Mouse (Mus musculus): ENCODE data around the gene Unc79. TPM values are rescaled to one million over a fixed set of nuclear protein-coding genes. Genes with fewer than 3 reads are reported as not detected.

The Unc79 gene
- polyA plus RNA-seq, 1 experiment from 2014 or later: 0.17 TPM

DNA sequence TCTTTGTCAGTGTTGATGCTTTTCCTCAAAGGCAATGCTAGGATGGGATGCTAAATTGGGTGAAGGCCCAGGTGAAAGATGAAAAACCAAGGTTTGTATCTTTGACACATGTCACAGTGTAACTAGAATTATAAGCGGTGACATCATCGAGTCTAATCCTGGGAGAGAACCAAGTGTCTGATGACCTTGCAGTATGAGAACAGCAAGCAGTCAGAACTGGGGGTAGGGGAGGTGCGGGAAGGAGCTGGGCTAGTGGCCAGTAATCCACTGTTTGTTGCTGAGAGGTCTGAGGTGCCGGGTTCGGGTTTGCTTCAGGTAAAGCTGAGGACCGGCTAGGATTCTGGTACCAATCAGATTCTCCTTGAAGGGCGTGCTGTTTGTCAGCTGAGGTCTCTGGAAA lies 160.6 kb downstream of the Unc79 start:
- WGBS: 92% methylated on average over 7 of the region's 7 CpGs
- H3K4me1 ChIP-seq (replicated peaks; ENCODE audit: control insufficient read depth, insufficient read depth): no peaks in the 10 kb centered on the region
- H3K4me3 ChIP-seq (ENCODE audit: low read depth, low read length): no peak overlapping the region
- no peak overlapping the region for H3K4me2 ChIP-seq (replicated peaks; ENCODE audit: low read depth)
- no peak overlapping the region for H3K27ac ChIP-seq (replicated peaks)
- H3K27me3 ChIP-seq (ENCODE audit: control insufficient read depth, insufficient read depth, low read length): no peaks in the 10 kb centered on the region
- ATAC-seq (ENCODE audit: low FRiP score, low TSS enrichment): no peak
- TF ChIP-seq EP300 (optimal IDR thresholded peaks at IDR 0.05) (no peak), CTCF (IDR thresholded peaks at IDR 0.05; ENCODE audit: low read depth) (no peak)
- DNase-seq (ENCODE audit: low spot score): no peak
- H3K9ac ChIP-seq (ENCODE audit: low read length): no peak overlapping the region
- H3K9me3 ChIP-seq (ENCODE audit: control insufficient read depth, low read length): no peaks in the 10 kb centered on the region
- no peaks in the 10 kb centered on the region for H3K36me3 ChIP-seq (ENCODE audit: control insufficient read depth, insufficient read depth, low read length)

DNA sequence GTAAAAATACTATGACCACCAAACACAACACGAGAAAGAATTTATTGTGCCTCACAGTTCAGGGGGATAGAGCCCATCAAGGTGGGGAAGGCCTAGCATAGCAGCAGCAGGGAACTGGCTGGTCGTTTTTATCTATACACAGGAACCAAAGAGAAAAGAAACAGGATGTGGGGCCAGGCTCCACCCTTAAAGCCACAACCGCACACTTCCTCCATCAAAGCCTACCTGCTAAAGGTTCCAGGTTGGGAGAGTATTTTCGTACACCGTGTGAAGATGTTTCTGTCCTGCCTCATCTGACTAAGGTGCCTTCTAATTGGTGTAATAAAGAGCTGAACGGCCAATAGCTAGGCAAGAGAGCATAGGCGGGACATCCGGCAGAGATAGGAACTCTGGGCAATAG lies 168.0 kb downstream of the Unc79 start:
- no peaks in the 10 kb centered on the region for H3K9me3 ChIP-seq (ENCODE audit: control insufficient read depth, low read length)
- H3K27ac ChIP-seq (replicated peaks): no peak overlapping the region
- no peaks in the 10 kb centered on the region for H3K4me1 ChIP-seq (replicated peaks; ENCODE audit: control insufficient read depth, insufficient read depth)
- H3K4me2 ChIP-seq (replicated peaks; ENCODE audit: low read depth): no peak overlapping the region
- H3K36me3 ChIP-seq (ENCODE audit: control insufficient read depth, insufficient read depth, low read length): no peaks in the 10 kb centered on the region
- 79% methylated on average over 8 of the region's 8 CpGs for WGBS
- no peak for TF ChIP-seq EP300 (optimal IDR thresholded peaks at IDR 0.05)
- no peak for TF ChIP-seq CTCF (IDR thresholded peaks at IDR 0.05; ENCODE audit: low read depth)
- DNase-seq (ENCODE audit: low spot score) (no peak), ATAC-seq (ENCODE audit: low FRiP score, low TSS enrichment) (no peak)
- no peak overlapping the region for H3K9ac ChIP-seq (ENCODE audit: low read length)
- H3K27me3 ChIP-seq (ENCODE audit: control insufficient read depth, insufficient read depth, low read length): no peaks in the 10 kb centered on the region
- H3K4me3 ChIP-seq (ENCODE audit: low read depth, low read length): no peak overlapping the region

DNA sequence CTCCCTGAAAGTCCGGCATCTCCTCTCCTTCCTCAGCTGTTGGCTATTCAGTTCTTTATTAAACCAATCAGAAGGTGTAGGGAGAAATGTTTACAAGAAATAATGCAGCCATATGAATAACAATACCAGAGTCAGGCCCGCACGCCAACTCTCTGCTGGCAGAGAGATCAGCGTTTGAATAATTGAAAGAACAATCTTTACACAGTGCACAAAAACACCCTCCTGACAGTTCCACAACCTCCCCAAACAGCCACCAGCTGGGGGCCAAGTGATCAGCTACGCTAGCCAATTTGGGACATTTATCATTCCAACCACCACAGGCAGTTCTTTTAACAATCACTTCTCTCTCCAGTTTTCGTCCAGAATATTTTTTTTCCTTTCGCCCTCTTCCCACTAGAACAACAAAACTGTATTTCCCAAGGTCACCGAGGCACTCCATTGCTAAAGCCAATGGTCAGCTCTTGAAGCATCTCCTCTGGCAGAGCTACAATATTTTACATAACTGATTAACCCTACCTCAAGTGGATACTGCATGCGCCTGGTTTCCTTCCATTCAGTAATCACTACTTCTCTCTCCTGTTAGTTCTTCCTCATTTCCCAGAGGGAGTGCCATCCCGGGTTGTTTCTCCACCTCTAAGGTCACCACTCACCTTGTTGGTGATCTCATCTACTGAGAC lies 169.0 kb downstream of the Unc79 start:
- no peak overlapping the region for H3K4me2 ChIP-seq (replicated peaks; ENCODE audit: low read depth)
- no peaks in the 10 kb centered on the region for H3K27me3 ChIP-seq (ENCODE audit: control insufficient read depth, insufficient read depth, low read length)
- H3K9me3 ChIP-seq (ENCODE audit: control insufficient read depth, low read length): no peaks in the 10 kb centered on the region
- no peak for DNase-seq (ENCODE audit: low spot score)
- no peak overlapping the region for H3K27ac ChIP-seq (replicated peaks)
- H3K4me3 ChIP-seq (ENCODE audit: low read depth, low read length): no peak overlapping the region
- H3K36me3 ChIP-seq (ENCODE audit: control insufficient read depth, insufficient read depth, low read length): no peaks in the 10 kb centered on the region
- H3K4me1 ChIP-seq (replicated peaks; ENCODE audit: control insufficient read depth, insufficient read depth): no peaks in the 10 kb centered on the region
- TF ChIP-seq CTCF (IDR thresholded peaks at IDR 0.05; ENCODE audit: low read depth): no peak
- no peak for TF ChIP-seq EP300 (optimal IDR thresholded peaks at IDR 0.05)
- no peak overlapping the region for H3K9ac ChIP-seq (ENCODE audit: low read length)
- WGBS: 64% methylated on average over 10 of the region's 10 CpGs
- no peak for ATAC-seq (ENCODE audit: low FRiP score, low TSS enrichment)

DNA sequence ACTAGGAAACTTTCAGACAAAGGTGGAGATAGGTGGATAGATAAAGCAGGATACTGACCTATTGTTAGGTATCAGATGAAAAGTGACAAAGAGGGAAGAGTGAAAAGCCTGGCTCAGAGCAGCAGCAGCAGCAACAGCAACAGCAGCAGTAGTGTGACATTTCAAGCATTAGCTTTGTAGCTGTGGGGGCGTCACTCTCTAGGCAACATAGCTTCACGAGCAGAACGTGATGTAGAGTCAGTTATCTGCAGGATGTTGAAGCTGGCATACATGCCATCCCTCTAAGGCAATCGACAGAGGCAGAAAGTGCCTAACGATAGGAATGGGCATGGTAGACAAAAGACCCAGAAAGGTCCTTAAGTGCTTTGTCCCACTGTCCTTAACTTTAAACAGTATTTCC lies 173.3 kb downstream of the Unc79 start:
- Histone ChIP-seq H3K4me1 (replicated peaks; ENCODE audit: control insufficient read depth, insufficient read depth) (no peaks in the 10 kb centered on the region), H3K27me3 (ENCODE audit: control insufficient read depth, insufficient read depth, low read length) (no peaks in the 10 kb centered on the region), H3K4me2 (replicated peaks; ENCODE audit: low read depth) (no peak overlapping the region), H3K36me3 (ENCODE audit: control insufficient read depth, insufficient read depth, low read length) (no peaks in the 10 kb centered on the region), H3K4me3 (ENCODE audit: low read depth, low read length) (no peak overlapping the region), H3K9me3 (ENCODE audit: control insufficient read depth, low read length) (no peaks in the 10 kb centered on the region), H3K9ac (ENCODE audit: low read length) (no peak overlapping the region), H3K27ac (replicated peaks) (no peak overlapping the region)
- no peak for ATAC-seq (ENCODE audit: low FRiP score, low TSS enrichment)
- no peak for TF ChIP-seq EP300 (optimal IDR thresholded peaks at IDR 0.05)
- TF ChIP-seq CTCF (IDR thresholded peaks at IDR 0.05; ENCODE audit: low read depth): no peak
- 71% methylated on average over 5 of the region's 5 CpGs for WGBS
- DNase-seq (ENCODE audit: low spot score): no peak

DNA sequence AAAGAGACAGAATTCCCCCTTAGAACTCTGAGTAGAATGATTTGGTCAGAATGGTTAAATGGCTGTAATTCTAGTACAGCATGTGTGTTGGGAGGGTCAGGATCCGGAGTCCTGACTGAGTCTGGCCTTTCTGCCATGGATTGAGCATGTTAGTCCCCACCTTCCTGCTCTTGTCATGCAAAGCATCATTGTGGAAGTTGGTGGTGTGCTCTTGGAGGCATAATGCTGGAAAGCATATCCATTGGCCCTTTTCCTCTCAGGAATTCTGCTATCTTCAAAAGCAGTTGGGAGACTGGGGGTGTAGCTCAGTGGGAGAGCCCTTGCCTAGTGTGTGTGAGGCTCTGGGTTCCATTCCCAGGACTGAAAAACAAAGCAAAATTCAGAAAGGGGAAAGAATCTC lies 175.2 kb downstream of the Unc79 start:
- Histone ChIP-seq H3K4me3 (ENCODE audit: low read depth, low read length) (no peak overlapping the region), H3K9me3 (ENCODE audit: control insufficient read depth, low read length) (no peaks in the 10 kb centered on the region), H3K4me1 (replicated peaks; ENCODE audit: control insufficient read depth, insufficient read depth) (no peaks in the 10 kb centered on the region), H3K36me3 (ENCODE audit: control insufficient read depth, insufficient read depth, low read length) (no peaks in the 10 kb centered on the region), H3K4me2 (replicated peaks; ENCODE audit: low read depth) (no peak overlapping the region), H3K27ac (replicated peaks) (no peak overlapping the region), H3K27me3 (ENCODE audit: control insufficient read depth, insufficient read depth, low read length) (no peaks in the 10 kb centered on the region), H3K9ac (ENCODE audit: low read length) (no peak overlapping the region)
- DNase-seq (ENCODE audit: low spot score) (no peak), ATAC-seq (ENCODE audit: low FRiP score, low TSS enrichment) (no peak)
- no peak for TF ChIP-seq EP300 (optimal IDR thresholded peaks at IDR 0.05)
- TF ChIP-seq CTCF (IDR thresholded peaks at IDR 0.05; ENCODE audit: low read depth): no peak
- 91% methylated on average over 1 of the region's 1 CpGs for WGBS

DNA sequence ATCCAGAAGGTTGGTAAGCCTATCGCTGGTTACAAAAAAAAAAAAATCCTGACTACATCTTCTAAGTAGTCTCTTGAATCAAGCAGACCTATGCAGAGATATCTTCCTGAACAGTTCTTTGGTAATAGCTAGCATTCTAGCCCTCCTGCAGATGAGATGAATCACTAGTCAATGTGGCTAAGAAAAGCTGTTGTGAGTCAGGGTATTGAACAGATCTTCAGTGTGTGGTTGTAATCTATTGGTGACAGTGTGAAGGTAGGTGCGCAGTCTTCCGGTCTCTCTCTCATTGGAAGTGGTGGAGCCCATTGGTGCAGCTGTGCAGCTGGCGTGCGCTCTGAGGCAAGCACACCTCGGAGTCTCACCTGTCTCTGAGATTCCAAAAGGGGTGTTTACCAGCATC lies 180.3 kb downstream of the Unc79 start:
- Histone ChIP-seq H3K4me2 (replicated peaks; ENCODE audit: low read depth) (no peak overlapping the region), H3K4me1 (replicated peaks; ENCODE audit: control insufficient read depth, insufficient read depth) (no peaks in the 10 kb centered on the region), H3K36me3 (ENCODE audit: control insufficient read depth, insufficient read depth, low read length) (no peaks in the 10 kb centered on the region), H3K27me3 (ENCODE audit: control insufficient read depth, insufficient read depth, low read length) (no peaks in the 10 kb centered on the region), H3K4me3 (ENCODE audit: low read depth, low read length) (no peak overlapping the region), H3K27ac (replicated peaks) (no peak overlapping the region), H3K9ac (ENCODE audit: low read length) (no peak overlapping the region), H3K9me3 (ENCODE audit: control insufficient read depth, low read length) (no peaks in the 10 kb centered on the region)
- no peak for ATAC-seq (ENCODE audit: low FRiP score, low TSS enrichment)
- 88% methylated on average over 6 of the region's 6 CpGs for WGBS
- no peak for TF ChIP-seq EP300 (optimal IDR thresholded peaks at IDR 0.05)
- TF ChIP-seq CTCF (IDR thresholded peaks at IDR 0.05; ENCODE audit: low read depth): no peak
- no peak for DNase-seq (ENCODE audit: low spot score)
